Mouse (Mus musculus): ENCODE results near the gene Pgrmc1. TPM values are rescaled to one million over a fixed set of nuclear protein-coding genes. Genes with fewer than 3 reads are reported as not detected.
"Not testable (repeated sequence)": the region's sequence is repeated elsewhere in the genome, so short reads cannot be mapped to it uniquely, and the experiment has no call there.

Gene Pgrmc1
- total and polyA plus RNA-seq, 2 experiments, result 669 to 1,377 TPM

DNA sequence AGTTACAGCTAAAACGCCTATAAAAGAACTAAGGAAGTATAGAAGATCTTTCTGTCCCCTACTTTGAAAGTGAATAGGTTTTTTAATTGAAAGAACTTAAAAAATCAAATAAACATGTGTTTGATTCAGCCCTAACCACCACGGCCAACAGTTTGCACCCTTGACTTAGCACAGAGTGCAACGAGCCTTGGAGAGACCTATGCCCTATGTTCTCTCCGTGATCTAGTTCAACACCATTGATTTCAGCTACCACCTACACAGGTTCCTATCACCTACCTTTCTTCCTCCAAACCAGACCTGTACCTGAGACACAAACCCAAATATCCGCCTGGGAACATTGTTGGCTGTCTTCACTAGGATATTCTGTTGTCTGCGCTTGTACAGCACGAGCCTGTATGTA is 7.7 kb upstream of the Pgrmc1 start:
- Histone ChIP-seq H3K27me3 (ENCODE audit: control insufficient read depth, insufficient read depth, low read length) (no peaks in the 10 kb centered on the region), H3K4me3 (ENCODE audit: insufficient read depth, low read depth, low read length) (peak overlapping the region; percentile 37), H3K9ac (ENCODE audit: low read depth, low read length) (peak overlapping the region; percentile 66; the same call in 1 of the 2 replicates), H3K36me3 (ENCODE audit: control insufficient read depth, insufficient read depth, low read length) (no peaks in the 10 kb centered on the region), H3K4me1 (ENCODE audit: control insufficient read depth, insufficient read depth, low read length) (peaks cover 10% of the 10 kb centered on the region; the same call in 1 of the 2 replicates), H3K79me2 (ENCODE audit: control insufficient read depth, insufficient read depth, low read length) (no peaks in the 10 kb centered on the region), H3K27ac (replicated peaks; ENCODE audit: insufficient read depth, low read depth, low read length) (peak overlapping the region; percentile 96)
- peak; percentile 87 for DNase-seq (ENCODE audit: extremely low read depth, low read depth, low spot score)
- TF ChIP-seq POLR2A (IDR thresholded peaks at IDR 0.05; ENCODE audit: extremely low read depth, insufficient read depth, low read length) (no peak), CTCF (IDR thresholded peaks at IDR 0.05; ENCODE audit: low read depth, low read length) (no peak)
- 30% methylated on average over 7 of the region's 7 CpGs for WGBS

DNA sequence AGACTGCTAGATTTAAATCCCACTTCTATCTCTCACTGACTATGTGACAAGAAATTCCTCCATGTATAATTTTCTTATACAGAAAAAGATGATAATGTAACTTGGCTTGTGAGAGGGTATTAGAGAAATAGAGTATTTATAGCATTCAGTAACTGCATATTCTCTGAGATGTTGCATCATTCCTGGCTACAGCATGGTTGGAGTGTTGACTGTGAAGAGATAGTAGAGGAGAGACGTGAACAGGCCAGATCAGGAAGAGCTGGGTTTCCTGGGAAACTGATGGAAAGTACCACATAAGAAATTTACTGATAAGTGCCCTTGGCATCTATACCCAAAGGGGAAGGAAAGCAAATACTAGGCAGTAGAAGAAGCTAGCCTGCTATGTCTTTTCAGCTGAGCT is 6.9 kb upstream of the Pgrmc1 start:
- H3K4me1 ChIP-seq (ENCODE audit: control insufficient read depth, insufficient read depth, low read length), result peaks cover 9% of the 10 kb centered on the region; the same call in 1 of the 2 replicates
- H3K4me3 ChIP-seq (ENCODE audit: insufficient read depth, low read depth, low read length), result peak overlapping the region; percentile 30; the same call in 1 of the 2 replicates
- TF ChIP-seq CTCF (IDR thresholded peaks at IDR 0.05; ENCODE audit: low read depth, low read length) (no peak), POLR2A (IDR thresholded peaks at IDR 0.05; ENCODE audit: extremely low read depth, insufficient read depth, low read length) (no peak)
- WGBS, result 6% methylated on average over 1 of the region's 1 CpGs
- no peaks in the 10 kb centered on the region for H3K79me2 ChIP-seq (ENCODE audit: control insufficient read depth, insufficient read depth, low read length)
- H3K9ac ChIP-seq (ENCODE audit: low read depth, low read length), result peak overlapping the region; percentile 64
- DNase-seq (ENCODE audit: extremely low read depth, low read depth, low spot score), result peak; percentile 75
- H3K36me3 ChIP-seq (ENCODE audit: control insufficient read depth, insufficient read depth, low read length), result no peaks in the 10 kb centered on the region
- peak overlapping the region; percentile 96 for H3K27ac ChIP-seq (replicated peaks; ENCODE audit: insufficient read depth, low read depth, low read length)
- no peaks in the 10 kb centered on the region for H3K27me3 ChIP-seq (ENCODE audit: control insufficient read depth, insufficient read depth, low read length)

DNA sequence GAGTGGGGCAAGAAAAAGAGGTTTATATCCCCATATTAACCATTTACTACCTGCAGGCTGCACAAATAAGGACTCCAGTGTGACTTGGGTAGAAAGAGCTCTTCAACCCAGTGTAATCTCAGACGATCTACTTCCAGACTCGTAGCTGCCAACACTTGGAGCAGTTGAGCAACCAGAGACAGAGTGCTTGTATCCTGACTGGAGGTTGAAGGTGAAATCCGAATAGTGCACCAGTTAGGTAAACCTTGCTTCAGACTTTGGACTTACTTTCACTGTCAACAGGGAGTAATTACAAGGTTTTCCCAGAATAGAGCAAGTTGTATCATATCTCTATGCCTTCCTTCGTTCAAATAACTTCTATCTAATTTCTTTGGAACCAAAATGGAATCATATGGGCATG is 6.5 kb upstream of the Pgrmc1 start:
- no peaks in the 10 kb centered on the region for H3K36me3 ChIP-seq (ENCODE audit: control insufficient read depth, insufficient read depth, low read length)
- peaks cover 8% of the 10 kb centered on the region; the same call in 1 of the 2 replicates for H3K4me1 ChIP-seq (ENCODE audit: control insufficient read depth, insufficient read depth, low read length)
- H3K79me2 ChIP-seq (ENCODE audit: control insufficient read depth, insufficient read depth, low read length), result no peaks in the 10 kb centered on the region
- H3K27ac ChIP-seq (replicated peaks; ENCODE audit: insufficient read depth, low read depth, low read length), result peak overlapping the region; percentile 94
- peak overlapping the region; percentile 64 for H3K9ac ChIP-seq (ENCODE audit: low read depth, low read length)
- peak overlapping the region; percentile 30; the same call in 1 of the 2 replicates for H3K4me3 ChIP-seq (ENCODE audit: insufficient read depth, low read depth, low read length)
- no peak for TF ChIP-seq POLR2A (IDR thresholded peaks at IDR 0.05; ENCODE audit: extremely low read depth, insufficient read depth, low read length)
- peak; percentile 96 for DNase-seq (ENCODE audit: extremely low read depth, low read depth, low spot score)
- WGBS, result 21% methylated on average over 4 of the region's 4 CpGs
- no peaks in the 10 kb centered on the region for H3K27me3 ChIP-seq (ENCODE audit: control insufficient read depth, insufficient read depth, low read length)

DNA sequence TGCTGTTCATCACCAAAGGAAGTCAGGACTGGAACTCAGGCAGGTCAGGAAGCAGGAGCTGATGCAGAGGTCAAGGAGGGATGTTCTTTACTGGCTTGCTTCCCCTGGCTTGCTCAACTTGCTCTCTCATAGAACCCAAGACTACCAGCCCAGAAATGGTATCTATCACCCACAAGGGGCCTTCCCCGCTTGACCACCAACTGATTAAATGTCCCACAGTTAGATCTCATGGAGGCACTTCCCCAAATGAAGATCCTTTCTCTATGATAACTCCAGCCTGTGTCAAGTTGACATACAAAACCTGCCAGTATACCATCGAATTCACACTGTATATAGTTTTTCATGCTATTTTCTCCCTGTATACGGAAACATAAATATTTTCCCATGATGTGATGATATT is 2.8 kb upstream of the Pgrmc1 start:
- TF ChIP-seq POLR2A (IDR thresholded peaks at IDR 0.05; ENCODE audit: extremely low read depth, insufficient read depth, low read length) (no peak), CTCF (IDR thresholded peaks at IDR 0.05; ENCODE audit: low read depth, low read length) (no peak)
- WGBS, result 97% methylated on average over 3 of the region's 3 CpGs
- Histone ChIP-seq H3K9ac (ENCODE audit: low read depth, low read length) (no peak overlapping the region), H3K36me3 (ENCODE audit: control insufficient read depth, insufficient read depth, low read length) (0 out of 2 replicates have a peak, but pooled peaks cover under 1% of the 10 kb centered on the region), H3K27me3 (ENCODE audit: control insufficient read depth, insufficient read depth, low read length) (no peaks in the 10 kb centered on the region), H3K27ac (replicated peaks; ENCODE audit: insufficient read depth, low read depth, low read length) (no peak overlapping the region), H3K4me3 (ENCODE audit: insufficient read depth, low read depth, low read length) (no peak overlapping the region), H3K4me1 (ENCODE audit: control insufficient read depth, insufficient read depth, low read length) (peaks cover 6% of the 10 kb centered on the region; the same call in 1 of the 2 replicates), H3K79me2 (ENCODE audit: control insufficient read depth, insufficient read depth, low read length) (peaks cover 4% of the 10 kb centered on the region; the same call in 1 of the 2 replicates)
- DNase-seq (ENCODE audit: extremely low read depth, low read depth, low spot score), result no peak

DNA sequence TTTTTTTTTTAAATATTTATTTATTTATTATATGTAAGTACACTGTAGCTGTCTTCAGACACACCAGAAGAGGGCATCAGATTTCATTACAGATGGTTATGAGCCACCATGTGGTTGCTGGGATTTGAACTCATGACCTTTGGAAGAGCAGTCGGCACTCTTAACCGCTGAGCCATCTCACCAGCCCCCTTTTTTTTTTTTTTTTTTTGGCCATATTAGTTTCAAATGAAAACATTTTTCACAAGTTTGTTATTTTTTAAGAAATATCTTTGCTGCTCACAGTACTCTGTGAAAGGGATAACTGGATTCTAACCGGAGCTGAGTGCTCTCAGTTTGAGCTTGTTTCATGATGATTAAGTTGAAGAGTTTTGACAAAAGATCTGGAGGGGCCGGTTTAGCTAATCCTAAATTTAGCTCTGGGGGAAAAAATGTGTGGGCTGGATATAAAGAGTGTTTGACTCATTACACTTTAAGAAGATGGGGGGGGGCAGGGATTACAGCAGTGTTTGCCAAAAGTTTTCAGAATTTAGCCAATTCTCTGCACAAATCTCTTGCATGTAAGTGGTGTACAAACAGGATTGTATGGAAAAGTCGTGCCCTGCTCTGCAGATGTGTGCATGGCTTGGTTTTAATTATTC is 1.4 kb upstream of the Pgrmc1 start:
- H3K4me3 ChIP-seq (ENCODE audit: insufficient read depth, low read depth, low read length); H3K27me3 ChIP-seq (ENCODE audit: control insufficient read depth, insufficient read depth, low read length); H3K9ac ChIP-seq (ENCODE audit: low read depth, low read length); H3K79me2 ChIP-seq (ENCODE audit: control insufficient read depth, insufficient read depth, low read length); DNase-seq (ENCODE audit: extremely low read depth, low read depth, low spot score); H3K4me1 ChIP-seq (ENCODE audit: control insufficient read depth, insufficient read depth, low read length); H3K36me3 ChIP-seq (ENCODE audit: control insufficient read depth, insufficient read depth, low read length): not testable (repeated sequence)
- WGBS, result 73% methylated on average over 5 of the region's 5 CpGs
- H3K27ac ChIP-seq (replicated peaks; ENCODE audit: insufficient read depth, low read depth, low read length), result peak overlapping the region; percentile 48; the same call in 1 of the 2 replicates

DNA sequence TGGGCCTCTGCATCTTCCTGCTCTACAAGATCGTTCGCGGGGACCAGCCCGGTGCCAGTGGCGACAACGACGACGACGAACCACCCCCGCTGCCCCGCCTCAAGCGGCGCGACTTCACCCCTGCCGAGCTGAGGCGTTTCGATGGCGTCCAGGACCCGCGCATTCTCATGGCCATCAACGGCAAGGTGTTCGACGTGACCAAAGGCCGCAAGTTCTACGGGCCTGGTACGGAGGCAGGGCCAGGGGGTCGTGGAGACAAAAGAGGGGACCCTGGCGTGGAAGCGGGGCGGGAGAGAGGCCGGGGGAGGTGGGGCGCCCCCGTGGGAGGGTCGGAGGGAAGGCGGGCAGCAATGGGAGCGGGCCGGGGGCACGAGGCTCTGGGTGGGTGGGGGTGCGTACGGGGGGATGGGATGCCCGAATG is 394 bp downstream of the Pgrmc1 start:
- Histone ChIP-seq H3K27me3 (ENCODE audit: control insufficient read depth, insufficient read depth, low read length) (no peaks in the 10 kb centered on the region), H3K4me3 (ENCODE audit: insufficient read depth, low read depth, low read length) (peak overlapping the region; percentile 83), H3K4me1 (ENCODE audit: control insufficient read depth, insufficient read depth, low read length) (peaks cover 4% of the 10 kb centered on the region; the same call in 1 of the 2 replicates), H3K27ac (replicated peaks; ENCODE audit: insufficient read depth, low read depth, low read length) (peak overlapping the region; percentile 70), H3K9ac (ENCODE audit: low read depth, low read length) (peak overlapping the region; percentile 88), H3K79me2 (ENCODE audit: control insufficient read depth, insufficient read depth, low read length) (peaks cover 4% of the 10 kb centered on the region; the same call in 1 of the 2 replicates), H3K36me3 (ENCODE audit: control insufficient read depth, insufficient read depth, low read length) (peaks cover 9% of the 10 kb centered on the region)
- no peak for DNase-seq (ENCODE audit: extremely low read depth, low read depth, low spot score)
- WGBS, result 1% methylated on average over 30 of the region's 41 CpGs
- TF ChIP-seq CTCF (IDR thresholded peaks at IDR 0.05; ENCODE audit: low read depth, low read length) (no peak), POLR2A (IDR thresholded peaks at IDR 0.05; ENCODE audit: extremely low read depth, insufficient read depth, low read length) (no peak)
